Mouse (Mus musculus): ENCODE measurements around the gene D1Ertd622e. TPM values are rescaled to one million over a fixed set of nuclear protein-coding genes. Genes with fewer than 3 reads are reported as not detected.

D1Ertd622e gene
- polyA plus RNA-seq, 1 experiment from 2014 or later: 25.2 TPM

DNA sequence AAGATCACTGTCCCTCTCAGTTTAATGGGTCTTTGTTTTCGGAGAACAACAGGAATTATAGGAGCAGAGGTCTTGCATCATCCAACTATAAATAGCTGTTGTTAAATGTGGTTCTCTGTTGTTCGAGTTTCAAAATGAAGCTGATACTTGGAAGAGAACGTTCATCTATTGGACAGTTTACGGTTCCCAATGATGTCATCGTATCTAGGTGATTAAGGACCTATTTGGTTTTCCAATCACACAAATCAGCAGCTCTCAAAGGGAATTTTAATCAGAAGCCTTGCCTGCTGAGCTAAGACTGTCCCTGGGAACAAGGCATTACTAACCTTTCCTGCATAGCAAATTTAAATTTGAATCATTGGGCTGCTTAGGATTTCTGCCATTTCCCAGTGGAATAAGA is 31.7 kb downstream of the D1Ertd622e start:
- Histone ChIP-seq H3K9ac (replicated peaks; ENCODE audit: low read length) (no peak overlapping the region), H3K27ac (replicated peaks; ENCODE audit: low read depth, low read length) (no peak overlapping the region), H3K4me1 (ENCODE audit: control insufficient read depth, insufficient read depth, low read length) (no peaks in the 10 kb centered on the region), H3K9me3 (replicated peaks; ENCODE audit: control insufficient read depth, low read length) (no peaks in the 10 kb centered on the region), H3K27me3 (ENCODE audit: control insufficient read depth, insufficient read depth, low read length) (no peaks in the 10 kb centered on the region), H3K4me2 (ENCODE audit: low read depth, low read length) (no peak overlapping the region), H3K36me3 (replicated peaks; ENCODE audit: control insufficient read depth, insufficient read depth, low read depth, low read length) (no peaks in the 10 kb centered on the region), H3K4me3 (ENCODE audit: low read depth, low read length) (no peak overlapping the region)
- ATAC-seq (replicated peaks; ENCODE audit: insufficient number of reproducible peaks, low FRiP score, low TSS enrichment, low read depth) (no peak), DNase-seq (ENCODE audit: low spot score) (no peak)
- 76% methylated on average over 5 of the region's 5 CpGs for WGBS

DNA sequence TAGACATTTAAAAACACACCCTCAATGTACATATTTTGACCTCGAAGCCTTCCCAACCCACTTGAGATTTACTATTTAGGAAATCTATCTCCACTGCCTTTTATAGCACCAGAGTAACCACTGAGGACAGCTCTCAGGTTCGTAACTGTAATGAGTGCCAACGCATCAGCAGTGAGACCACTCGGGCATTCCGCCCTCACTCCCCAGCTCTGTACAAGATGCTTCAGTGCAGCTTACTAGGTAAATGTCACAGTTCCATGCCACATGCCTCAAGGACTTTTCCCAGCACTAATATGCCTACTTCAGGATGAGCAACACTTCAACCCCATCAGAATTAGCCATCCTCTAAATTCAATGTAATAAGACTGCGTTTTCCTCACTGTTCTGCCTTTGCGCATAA is 33.0 kb downstream of the D1Ertd622e start:
- no peaks in the 10 kb centered on the region for H3K4me1 ChIP-seq (ENCODE audit: control insufficient read depth, insufficient read depth, low read length)
- ATAC-seq (replicated peaks; ENCODE audit: insufficient number of reproducible peaks, low FRiP score, low TSS enrichment, low read depth): no peak

DNA sequence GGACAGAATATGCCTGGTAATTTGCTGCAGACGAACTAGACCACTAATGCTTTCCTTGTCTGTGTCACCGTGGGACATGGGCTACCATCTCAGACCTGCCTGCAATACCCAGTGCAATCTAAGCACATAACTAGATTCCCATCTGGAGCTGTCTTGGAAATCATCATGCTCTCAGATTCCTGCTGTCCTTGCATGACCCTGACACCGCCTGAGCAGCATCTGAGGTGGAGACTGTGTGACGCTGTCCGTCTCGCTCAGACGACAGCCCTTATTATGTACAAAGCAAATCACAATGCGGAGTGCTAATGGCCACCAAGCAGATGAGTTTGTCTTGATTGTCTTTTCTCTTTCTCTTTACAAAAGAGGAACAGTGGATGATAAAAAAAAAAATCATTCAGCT is 33.9 kb downstream of the D1Ertd622e start:
- no peaks in the 10 kb centered on the region for H3K4me1 ChIP-seq (ENCODE audit: control insufficient read depth, insufficient read depth, low read length)
- no peak overlapping the region for H3K27ac ChIP-seq (replicated peaks; ENCODE audit: low read depth, low read length)
- no peak overlapping the region for H3K9ac ChIP-seq (replicated peaks; ENCODE audit: low read length)
- no peaks in the 10 kb centered on the region for H3K36me3 ChIP-seq (replicated peaks; ENCODE audit: control insufficient read depth, insufficient read depth, low read depth, low read length)
- DNase-seq (ENCODE audit: low spot score): no peak
- no peak for ATAC-seq (replicated peaks; ENCODE audit: insufficient number of reproducible peaks, low FRiP score, low TSS enrichment, low read depth)
- H3K4me2 ChIP-seq (ENCODE audit: low read depth, low read length): no peak overlapping the region
- H3K4me3 ChIP-seq (ENCODE audit: low read depth, low read length): no peak overlapping the region
- WGBS: 83% methylated on average over 8 of the region's 8 CpGs
- no peaks in the 10 kb centered on the region for H3K9me3 ChIP-seq (replicated peaks; ENCODE audit: control insufficient read depth, low read length)
- no peaks in the 10 kb centered on the region for H3K27me3 ChIP-seq (ENCODE audit: control insufficient read depth, insufficient read depth, low read length)

More for the DNA sequence above, 33.0 kb downstream of the D1Ertd622e start:
- Histone ChIP-seq H3K27ac (replicated peaks; ENCODE audit: low read depth, low read length) (no peak overlapping the region), H3K9me3 (replicated peaks; ENCODE audit: control insufficient read depth, low read length) (no peaks in the 10 kb centered on the region), H3K4me2 (ENCODE audit: low read depth, low read length) (no peak overlapping the region), H3K27me3 (ENCODE audit: control insufficient read depth, insufficient read depth, low read length) (no peaks in the 10 kb centered on the region), H3K9ac (replicated peaks; ENCODE audit: low read length) (no peak overlapping the region), H3K4me3 (ENCODE audit: low read depth, low read length) (no peak overlapping the region), H3K36me3 (replicated peaks; ENCODE audit: control insufficient read depth, insufficient read depth, low read depth, low read length) (no peaks in the 10 kb centered on the region)
- 83% methylated on average over 7 of the region's 7 CpGs for WGBS
- no peak for DNase-seq (ENCODE audit: low spot score)

DNA sequence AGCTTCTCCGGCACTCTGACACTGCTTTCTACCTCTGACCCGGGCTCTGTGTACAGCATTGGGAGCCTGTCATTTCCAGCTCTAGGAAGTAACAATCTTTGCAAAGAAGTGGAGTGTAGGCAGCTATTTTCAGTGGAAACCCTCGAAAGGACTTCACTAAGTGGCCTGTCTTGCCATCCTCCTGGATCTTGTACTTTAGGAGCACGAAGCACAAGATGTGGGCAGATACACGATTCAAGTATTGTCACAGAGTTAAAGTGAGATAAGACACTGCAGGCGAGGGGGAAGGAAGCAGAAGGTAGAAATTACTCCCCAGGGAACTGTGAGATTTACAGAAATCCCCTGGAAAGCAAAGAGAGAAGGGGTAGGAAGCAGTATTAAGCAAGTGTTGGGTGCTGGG is 36.4 kb downstream of the D1Ertd622e start:
- Histone ChIP-seq H3K4me1 (ENCODE audit: control insufficient read depth, insufficient read depth, low read length) (no peaks in the 10 kb centered on the region), H3K36me3 (replicated peaks; ENCODE audit: control insufficient read depth, insufficient read depth, low read depth, low read length) (no peaks in the 10 kb centered on the region), H3K27ac (replicated peaks; ENCODE audit: low read depth, low read length) (no peak overlapping the region), H3K4me2 (ENCODE audit: low read depth, low read length) (no peak overlapping the region), H3K9me3 (replicated peaks; ENCODE audit: control insufficient read depth, low read length) (no peaks in the 10 kb centered on the region), H3K27me3 (ENCODE audit: control insufficient read depth, insufficient read depth, low read length) (no peaks in the 10 kb centered on the region), H3K4me3 (ENCODE audit: low read depth, low read length) (no peak overlapping the region), H3K9ac (replicated peaks; ENCODE audit: low read length) (no peak overlapping the region)
- WGBS: 62% methylated on average over 6 of the region's 6 CpGs
- no peak for ATAC-seq (replicated peaks; ENCODE audit: insufficient number of reproducible peaks, low FRiP score, low TSS enrichment, low read depth)
- DNase-seq (ENCODE audit: low spot score): no peak

DNA sequence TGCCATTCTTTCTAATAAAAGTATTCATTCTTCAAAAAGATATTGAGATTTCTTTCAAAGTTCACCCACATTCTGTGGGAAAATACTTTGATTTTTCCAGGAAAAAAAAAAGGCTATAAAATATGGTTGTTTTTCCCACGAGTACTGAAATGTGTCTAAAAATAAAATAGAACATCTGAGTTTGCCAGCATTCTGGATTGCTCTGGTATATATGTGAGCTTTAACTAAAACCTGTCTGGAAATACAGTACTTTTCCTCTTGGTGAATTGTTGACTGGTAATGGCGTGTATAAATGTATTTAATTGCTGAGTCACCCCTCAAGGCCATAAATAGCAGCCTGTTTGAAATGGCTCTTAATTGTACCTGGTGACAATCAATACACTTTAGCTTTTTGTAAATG is 37.5 kb downstream of the D1Ertd622e start:
- DNase-seq (ENCODE audit: low spot score) (no peak), ATAC-seq (replicated peaks; ENCODE audit: insufficient number of reproducible peaks, low FRiP score, low TSS enrichment, low read depth) (no peak)
- H3K9ac ChIP-seq (replicated peaks; ENCODE audit: low read length): no peak overlapping the region
- no peaks in the 10 kb centered on the region for H3K9me3 ChIP-seq (replicated peaks; ENCODE audit: control insufficient read depth, low read length)
- H3K4me3 ChIP-seq (ENCODE audit: low read depth, low read length): no peak overlapping the region
- no peaks in the 10 kb centered on the region for H3K36me3 ChIP-seq (replicated peaks; ENCODE audit: control insufficient read depth, insufficient read depth, low read depth, low read length)
- H3K4me1 ChIP-seq (ENCODE audit: control insufficient read depth, insufficient read depth, low read length): no peaks in the 10 kb centered on the region
- H3K27ac ChIP-seq (replicated peaks; ENCODE audit: low read depth, low read length): no peak overlapping the region
- no peaks in the 10 kb centered on the region for H3K27me3 ChIP-seq (ENCODE audit: control insufficient read depth, insufficient read depth, low read length)
- WGBS: 45% methylated on average over 2 of the region's 2 CpGs
- H3K4me2 ChIP-seq (ENCODE audit: low read depth, low read length): no peak overlapping the region

DNA sequence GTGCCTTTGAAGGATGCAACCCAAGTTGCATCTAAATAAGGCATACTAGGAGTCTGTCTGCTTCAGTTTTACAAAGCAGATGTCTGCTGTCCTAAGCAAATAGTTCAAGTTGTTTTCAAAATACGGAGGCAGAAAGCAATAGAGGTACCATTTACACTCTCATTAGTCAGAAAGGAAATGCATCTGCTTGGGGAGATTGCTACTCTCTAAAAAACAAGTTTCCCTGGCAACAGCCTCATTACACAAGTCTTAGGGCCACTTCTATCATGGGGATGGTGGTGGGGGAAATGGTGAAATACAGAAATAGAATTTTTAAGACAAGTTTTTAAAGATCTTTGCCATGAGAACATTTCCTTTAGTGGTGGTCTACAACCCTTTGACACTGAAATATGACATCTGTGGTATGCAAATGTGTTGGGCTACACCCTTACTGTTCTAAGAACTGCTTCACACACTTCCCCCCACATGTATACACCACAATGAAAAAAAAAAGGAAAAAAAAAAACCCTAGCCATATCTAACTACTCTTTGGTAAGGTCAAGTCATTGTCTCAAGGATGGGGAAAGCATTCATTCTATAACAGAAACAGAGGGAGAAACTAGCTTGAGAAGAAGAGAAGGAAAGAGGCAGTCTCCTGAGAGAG is 38.5 kb downstream of the D1Ertd622e start:
- WGBS: 20% methylated on average over 1 of the region's 1 CpGs
- no peak overlapping the region for H3K4me3 ChIP-seq (ENCODE audit: low read depth, low read length)
- H3K27me3 ChIP-seq (ENCODE audit: control insufficient read depth, insufficient read depth, low read length): no peaks in the 10 kb centered on the region
- no peak overlapping the region for H3K4me2 ChIP-seq (ENCODE audit: low read depth, low read length)
- ATAC-seq (replicated peaks; ENCODE audit: insufficient number of reproducible peaks, low FRiP score, low TSS enrichment, low read depth): no peak
- no peak for DNase-seq (ENCODE audit: low spot score)
- H3K36me3 ChIP-seq (replicated peaks; ENCODE audit: control insufficient read depth, insufficient read depth, low read depth, low read length): no peaks in the 10 kb centered on the region
- H3K27ac ChIP-seq (replicated peaks; ENCODE audit: low read depth, low read length): no peak overlapping the region
- no peaks in the 10 kb centered on the region for H3K4me1 ChIP-seq (ENCODE audit: control insufficient read depth, insufficient read depth, low read length)
- H3K9ac ChIP-seq (replicated peaks; ENCODE audit: low read length): no peak overlapping the region
- no peaks in the 10 kb centered on the region for H3K9me3 ChIP-seq (replicated peaks; ENCODE audit: control insufficient read depth, low read length)

DNA sequence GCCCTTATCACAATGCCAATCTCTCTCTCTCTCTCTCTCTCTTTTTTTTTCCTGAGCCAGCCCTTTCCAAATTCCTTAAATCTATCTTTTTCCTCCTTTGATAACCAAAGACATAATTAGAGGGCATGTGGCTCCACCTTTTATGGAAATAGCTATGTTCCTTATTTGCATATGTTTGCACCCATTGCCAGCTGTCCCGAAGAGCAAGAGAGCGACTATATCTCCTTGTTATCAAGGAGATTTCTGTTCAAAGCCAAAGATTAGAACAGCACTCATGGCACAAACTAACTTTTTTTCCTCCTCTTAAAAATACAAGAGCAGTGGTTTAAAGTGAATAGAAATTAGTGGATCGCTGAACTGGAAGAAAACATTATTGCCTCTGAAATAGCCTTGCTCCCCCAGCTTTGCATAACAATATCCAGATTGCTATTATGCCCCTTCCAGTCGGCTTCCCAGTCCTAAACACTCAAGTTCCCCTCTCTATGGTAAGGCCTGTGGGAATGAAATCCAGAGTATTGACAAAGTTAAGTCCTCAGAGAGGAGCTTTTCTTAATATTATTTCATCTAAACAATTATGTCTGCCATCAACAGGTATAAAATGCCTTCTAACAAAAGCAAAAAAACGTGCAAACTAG is 39.2 kb downstream of the D1Ertd622e start:
- H3K27ac ChIP-seq (replicated peaks; ENCODE audit: low read depth, low read length): no peak overlapping the region
- ATAC-seq (replicated peaks; ENCODE audit: insufficient number of reproducible peaks, low FRiP score, low TSS enrichment, low read depth) (no peak), DNase-seq (ENCODE audit: low spot score) (no peak)
- no peaks in the 10 kb centered on the region for H3K9me3 ChIP-seq (replicated peaks; ENCODE audit: control insufficient read depth, low read length)
- no peak overlapping the region for H3K4me2 ChIP-seq (ENCODE audit: low read depth, low read length)
- no peak overlapping the region for H3K9ac ChIP-seq (replicated peaks; ENCODE audit: low read length)
- H3K4me1 ChIP-seq (ENCODE audit: control insufficient read depth, insufficient read depth, low read length): no peaks in the 10 kb centered on the region
- H3K36me3 ChIP-seq (replicated peaks; ENCODE audit: control insufficient read depth, insufficient read depth, low read depth, low read length): no peaks in the 10 kb centered on the region
- no peak overlapping the region for H3K4me3 ChIP-seq (ENCODE audit: low read depth, low read length)
- 26% methylated on average over 5 of the region's 5 CpGs for WGBS
- H3K27me3 ChIP-seq (ENCODE audit: control insufficient read depth, insufficient read depth, low read length): no peaks in the 10 kb centered on the region

DNA sequence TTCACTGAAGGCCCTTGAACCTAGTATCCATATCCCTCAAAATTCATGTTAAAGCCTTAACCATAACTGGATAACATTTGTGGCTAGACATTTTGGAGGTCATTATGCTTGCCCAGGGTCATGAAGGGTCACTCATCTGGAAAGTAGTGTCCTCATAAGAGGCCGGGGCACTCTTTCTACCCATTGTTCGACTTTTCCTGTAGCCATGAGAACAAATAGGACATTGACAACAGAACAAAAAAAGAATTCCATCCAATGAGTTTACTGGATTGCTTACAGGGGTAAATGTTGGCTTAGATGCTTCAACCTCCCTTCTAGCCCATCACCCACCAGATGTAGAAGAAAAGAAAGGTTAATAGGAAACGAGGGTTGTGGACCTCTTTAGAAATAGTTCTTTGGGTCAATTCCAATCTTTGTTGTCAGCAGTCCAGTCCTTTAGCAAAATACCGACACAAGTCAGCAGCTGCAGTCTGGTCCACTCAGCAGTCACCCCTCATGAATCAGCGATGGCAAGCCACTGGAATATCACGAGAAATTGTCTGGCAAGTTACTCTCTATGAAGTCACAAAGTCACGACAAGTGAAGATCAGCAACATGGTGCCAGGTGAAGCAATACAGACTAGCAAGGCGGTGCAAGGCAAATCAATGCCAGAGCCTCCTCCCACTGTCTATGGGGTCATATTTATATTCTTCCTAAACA is 42.1 kb downstream of the D1Ertd622e start:
- Histone ChIP-seq H3K4me2 (ENCODE audit: low read depth, low read length) (no peak overlapping the region), H3K4me1 (ENCODE audit: control insufficient read depth, insufficient read depth, low read length) (no peaks in the 10 kb centered on the region), H3K27me3 (ENCODE audit: control insufficient read depth, insufficient read depth, low read length) (no peaks in the 10 kb centered on the region), H3K9ac (replicated peaks; ENCODE audit: low read length) (no peak overlapping the region), H3K4me3 (ENCODE audit: low read depth, low read length) (no peak overlapping the region), H3K9me3 (replicated peaks; ENCODE audit: control insufficient read depth, low read length) (no peaks in the 10 kb centered on the region), H3K27ac (replicated peaks; ENCODE audit: low read depth, low read length) (no peak overlapping the region), H3K36me3 (replicated peaks; ENCODE audit: control insufficient read depth, insufficient read depth, low read depth, low read length) (no peaks in the 10 kb centered on the region)
- 77% methylated on average over 8 of the region's 8 CpGs for WGBS
- DNase-seq (ENCODE audit: low spot score): no peak
- no peak for ATAC-seq (replicated peaks; ENCODE audit: insufficient number of reproducible peaks, low FRiP score, low TSS enrichment, low read depth)
